Mouse (Mus musculus) left cerebral cortex, postnatal 36 days (tissue): Measurements from ENCODE around the gene Tctn3. TPM values are rescaled to one million over a fixed set of nuclear protein-coding genes. Genes with fewer than 3 reads are reported as not detected.
"Not testable (repeated sequence)": the region's sequence is repeated elsewhere in the genome, so short reads cannot be mapped to it uniquely, and the experiment has no call there.

ENCODE experiments used
- DNase-seq, 2 experiments: peaks; one replicate each; pipeline ENCODE4 v3.0.0; 2021 to 2022; ENCODE audit warnings: low spot score in 2 of 2, mixed read lengths in 1 of 2
- intact Hi-C: fragments of 180-260 bp; cut with DNase I; formaldehyde crosslinking; loops from one replicate; pipeline ENCODE4 v1.15.1; 2025
- total RNA-seq, 2 experiments: library from RNA; stranded (reverse); gene quantifications; 2 replicates each; pipeline ENCODE4 v1.2.3; 2021

Gene Tctn3
- total RNA-seq, 2 experiments from 2014 or later = 17.2 to 25.0 TPM

DNA sequence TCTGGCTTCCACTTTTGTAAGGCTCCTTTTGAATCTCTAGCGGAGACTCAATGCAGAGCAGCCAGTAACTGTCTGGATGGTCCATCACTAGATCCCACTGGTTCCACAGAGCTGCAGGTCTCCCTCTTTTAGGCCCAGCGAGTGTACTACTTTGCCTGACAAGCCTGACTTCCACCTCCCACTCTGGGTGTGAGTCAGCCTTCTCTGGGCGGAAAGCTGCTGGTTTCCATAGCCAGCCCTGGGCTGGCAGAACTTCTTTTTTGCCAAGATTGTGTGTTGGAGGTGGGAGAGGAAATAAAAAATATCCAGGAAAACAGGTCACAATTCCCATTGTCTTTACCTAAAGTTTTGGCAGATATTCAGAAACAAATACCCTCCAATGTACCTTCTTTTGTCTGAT lies 18.1 kb upstream of the Tctn3 start:
- DNase-seq = peak; percentile 63 to 64
- intact Hi-C loops = loop anchor here (2.0 kb wide), 1 partner anchor 73 kb away; no protein-coding TSS in a partner anchor

DNA sequence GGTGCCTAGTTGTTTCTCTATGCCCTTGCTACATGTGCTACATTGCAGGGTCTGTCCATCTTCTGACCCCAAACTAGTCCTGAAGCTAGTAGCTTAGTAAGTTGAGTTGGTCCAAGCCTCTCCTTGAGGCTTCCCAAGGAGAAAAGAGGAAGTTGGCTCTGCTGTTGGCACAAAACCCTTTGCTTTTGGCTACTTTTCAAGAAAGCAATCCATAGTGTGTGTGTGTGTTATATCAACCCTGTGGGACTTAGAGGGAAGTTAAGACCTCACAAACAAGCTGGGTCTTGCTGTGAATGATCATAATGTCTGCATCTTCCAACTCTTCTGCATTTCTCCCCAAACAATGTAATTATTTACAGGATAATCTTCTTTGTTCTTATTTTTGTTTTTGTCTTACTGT lies 16.9 kb upstream of the Tctn3 start:
- no peak for DNase-seq
- intact Hi-C loops = no loop called here

DNA sequence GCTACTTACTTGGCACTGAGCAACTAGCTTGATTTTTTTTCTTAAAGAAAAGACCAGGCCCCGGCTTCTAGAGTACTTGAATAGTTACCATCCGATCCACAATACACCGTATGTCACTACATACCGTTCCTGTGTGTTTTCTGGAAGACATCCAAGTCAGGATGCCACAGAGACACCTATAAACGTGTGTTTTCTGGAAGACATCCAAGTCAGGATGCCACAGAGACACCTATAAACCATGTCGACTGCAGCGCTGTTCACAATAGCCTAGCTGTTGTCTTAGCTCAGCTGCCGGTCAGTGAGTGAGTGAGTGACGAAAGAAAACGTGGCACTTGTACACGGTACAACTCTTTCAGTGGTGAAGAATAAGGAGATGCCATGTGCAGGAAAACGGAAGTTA lies 13.9 kb upstream of the Tctn3 start:
- DNase-seq = no peak
- intact Hi-C loops = no loop called here

DNA sequence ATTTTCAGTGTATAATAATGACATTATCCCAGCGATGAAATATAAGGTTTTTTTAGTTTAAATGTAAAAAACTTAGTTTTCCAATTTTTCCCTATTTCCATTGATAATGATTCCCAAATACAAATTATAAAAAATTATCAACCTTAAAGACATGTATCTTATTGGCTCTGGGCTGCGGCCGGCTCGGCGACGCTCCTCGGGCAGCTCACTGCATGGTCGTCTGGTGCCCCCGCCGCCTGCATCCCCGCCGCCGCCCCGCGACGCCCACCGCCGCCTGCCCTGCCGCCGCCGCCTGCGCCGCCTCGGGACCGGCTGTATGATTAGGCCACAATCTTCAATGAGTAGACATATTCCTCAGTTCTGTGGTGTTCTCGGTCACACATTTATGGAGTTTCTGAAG lies 9.6 kb upstream of the Tctn3 start:
- DNase-seq, intact Hi-C loops: not testable (repeated sequence)

DNA sequence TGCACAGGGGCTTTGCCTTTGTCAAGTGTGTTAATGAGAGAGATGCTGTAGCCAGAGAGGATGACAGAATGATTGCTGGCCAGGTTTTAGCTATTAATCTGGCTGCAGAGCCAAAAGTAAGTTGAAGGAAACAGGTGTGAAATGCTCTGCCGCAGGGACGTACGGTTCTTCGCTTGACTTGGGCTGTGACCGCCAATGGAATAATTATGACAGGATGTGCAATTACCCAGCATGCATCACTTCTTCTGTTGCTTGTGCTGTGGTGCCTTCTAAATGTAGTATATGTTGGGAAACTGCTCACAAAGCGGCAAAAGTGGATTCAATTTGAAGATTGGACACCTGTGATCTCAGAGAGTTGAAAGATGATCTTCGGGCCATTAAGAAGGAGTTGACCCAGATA lies 4.0 kb upstream of the Tctn3 start:
- DNase-seq = no peak
- intact Hi-C loops = no loop called here

DNA sequence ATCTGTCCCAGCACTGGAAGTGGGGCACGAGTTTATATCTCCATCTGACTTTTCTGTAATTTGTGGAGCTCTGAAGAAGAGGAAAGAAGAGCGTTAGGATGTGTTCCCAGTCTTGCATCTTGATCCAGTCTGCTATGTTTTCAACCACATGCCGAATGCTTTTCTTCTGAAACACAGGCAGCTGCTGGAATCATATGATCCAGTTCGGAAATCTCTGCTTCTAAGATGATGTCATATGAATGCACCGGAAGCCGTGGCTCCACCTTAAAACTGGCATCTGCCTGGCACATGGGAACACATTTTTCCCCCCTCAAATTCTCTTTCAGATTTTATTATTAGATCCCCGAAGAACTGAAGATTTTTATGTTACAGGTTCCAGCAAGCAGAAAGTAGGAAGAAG lies 2.8 kb upstream of the Tctn3 start:
- intact Hi-C loops = loop anchor here (5.0 kb wide), 1 partner anchor 217 kb away; the partner anchor contains the start of gene Ccnj
- no peak for DNase-seq

DNA sequence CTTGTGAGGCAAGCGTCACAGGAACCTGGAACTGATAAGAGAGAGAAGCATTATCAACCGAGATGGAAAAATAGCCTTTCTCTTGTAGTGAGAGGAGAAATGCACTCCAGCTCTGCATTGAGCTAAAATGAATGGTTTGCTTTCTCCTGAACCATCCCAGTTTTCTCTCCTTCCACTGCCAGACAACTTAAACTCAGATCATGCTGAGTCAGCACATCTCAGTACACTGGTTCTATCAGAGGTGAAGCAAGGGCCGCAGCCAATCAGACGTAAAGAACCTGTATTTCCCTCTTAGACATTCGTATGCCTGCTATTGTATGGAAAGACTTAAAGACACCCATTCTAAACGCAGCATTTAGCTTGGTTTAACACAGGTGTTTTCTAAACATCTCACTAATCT lies 4.4 kb downstream of the Tctn3 start:
- intact Hi-C loops = no loop called here
- no peak for DNase-seq

DNA sequence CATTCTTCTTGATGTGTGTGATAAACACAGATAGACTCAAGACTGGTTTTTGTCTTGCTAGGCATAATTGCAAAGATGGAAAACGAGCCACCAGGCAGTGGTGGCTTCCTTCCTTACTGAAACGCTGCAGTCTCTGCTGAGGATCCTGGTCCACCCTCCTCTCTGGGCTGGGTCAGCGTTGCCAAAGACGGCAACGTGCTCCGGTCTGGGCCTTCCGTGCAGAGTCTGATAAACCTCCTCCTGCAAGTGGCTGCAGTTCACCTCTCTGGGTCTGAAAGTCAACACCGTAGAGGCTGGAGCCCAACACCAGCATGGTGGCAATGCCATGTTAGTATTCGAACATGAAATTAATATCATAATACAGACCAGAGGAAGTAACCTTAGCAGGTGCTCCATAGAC lies 6.8 kb downstream of the Tctn3 start:
- intact Hi-C loops = no loop called here
- DNase-seq = no peak

DNA sequence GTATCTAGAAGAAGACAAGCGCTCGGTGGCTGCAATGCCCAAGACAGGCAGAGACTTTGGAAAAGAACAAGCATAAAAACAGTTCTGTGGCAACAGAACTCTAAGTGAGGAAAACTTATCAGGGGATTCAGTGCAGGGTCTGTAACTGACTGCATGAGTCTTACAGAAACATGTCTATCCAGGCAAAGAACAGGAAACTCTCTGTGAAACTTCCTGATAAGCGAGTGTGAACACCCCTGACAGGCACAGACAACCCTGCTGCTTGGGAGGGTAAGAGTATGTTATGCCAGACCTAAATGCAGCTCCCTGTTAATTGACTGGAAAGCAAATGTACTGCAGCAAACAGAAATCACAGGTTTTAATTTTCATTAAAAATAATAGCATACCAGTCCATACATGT lies 10.2 kb downstream of the Tctn3 start:
- no peak for DNase-seq
- intact Hi-C loops = no loop called here

DNA sequence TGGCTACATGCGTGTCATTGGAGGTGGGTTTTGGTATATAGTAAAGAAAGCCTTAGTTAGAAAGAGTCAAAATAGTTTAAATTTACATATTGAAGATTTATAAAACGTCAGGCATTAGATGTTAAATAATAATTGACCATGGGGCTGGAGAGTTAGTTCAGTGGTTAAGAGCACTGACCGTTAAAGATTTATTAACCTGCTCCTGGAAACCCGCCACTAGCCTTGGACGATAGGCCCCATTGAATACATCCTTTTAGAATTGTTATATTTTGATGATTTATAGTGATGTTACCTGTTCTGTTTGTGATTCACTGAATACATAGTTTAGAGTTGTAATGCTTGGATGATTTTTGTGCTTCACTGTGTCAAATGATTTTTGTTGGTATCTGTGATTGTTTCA lies 11.2 kb downstream of the Tctn3 start:
- intact Hi-C loops, DNase-seq: not testable (repeated sequence)

DNA sequence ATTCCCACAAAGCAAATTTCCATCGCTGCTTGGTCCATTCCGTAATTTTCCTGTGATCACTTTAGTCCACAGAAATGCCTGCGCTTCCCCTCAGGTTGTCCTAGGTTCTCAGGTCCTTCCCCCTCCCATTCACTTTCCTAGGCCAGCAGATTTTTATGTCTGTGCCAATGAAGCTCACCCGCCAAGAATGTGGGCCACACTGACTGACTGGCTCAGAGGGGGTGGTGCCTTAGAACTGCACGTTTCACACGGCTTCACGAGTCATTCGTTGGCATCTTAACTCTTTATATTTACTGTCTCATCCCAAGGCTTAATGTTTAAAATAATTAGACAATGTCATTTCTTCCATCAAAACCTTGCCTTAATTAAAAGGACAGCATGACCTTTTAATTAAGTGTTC lies 16.2 kb downstream of the Tctn3 start:
- DNase-seq = no peak
- intact Hi-C loops = no loop called here

DNA sequence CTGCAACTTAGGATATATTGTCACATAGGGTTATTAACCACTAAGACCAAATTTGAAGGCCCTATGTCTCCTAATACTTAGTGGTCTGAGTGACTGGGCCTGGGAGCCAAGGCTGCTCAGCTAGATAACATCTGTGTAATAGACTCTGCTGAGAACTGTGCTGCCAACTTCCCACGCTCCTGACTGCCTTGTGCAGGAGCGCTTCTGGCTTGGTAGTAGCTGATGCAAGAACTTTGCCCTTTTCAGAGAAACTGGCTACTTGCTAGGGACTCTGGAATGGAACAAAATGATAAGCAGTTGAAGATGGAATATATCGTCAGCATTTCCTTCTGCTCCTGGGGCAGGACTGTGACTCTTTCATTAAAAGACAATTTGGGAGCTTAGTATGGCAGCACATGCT lies 16.8 kb downstream of the Tctn3 start:
- intact Hi-C loops = no loop called here
- no peak for DNase-seq

DNA sequence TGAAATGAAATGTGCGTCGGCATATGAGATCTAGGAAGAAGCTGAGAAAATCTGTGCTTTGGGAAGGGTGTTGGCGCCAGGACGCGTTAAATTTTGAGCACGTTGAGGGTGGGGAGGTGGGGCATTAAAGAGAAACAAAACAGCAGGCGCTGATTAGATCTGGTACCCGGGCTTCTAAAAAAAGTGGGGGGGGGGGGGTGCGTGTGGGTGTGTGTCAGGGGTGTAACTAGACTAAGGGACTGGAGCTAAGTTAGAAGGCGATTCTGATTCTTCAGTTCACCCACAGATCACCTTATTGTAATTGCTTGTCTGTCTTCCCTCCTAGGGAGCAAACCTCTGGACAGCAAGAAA lies 22.5 kb downstream of the Tctn3 start:
- intact Hi-C loops = no loop called here
- no peak for DNase-seq

DNA sequence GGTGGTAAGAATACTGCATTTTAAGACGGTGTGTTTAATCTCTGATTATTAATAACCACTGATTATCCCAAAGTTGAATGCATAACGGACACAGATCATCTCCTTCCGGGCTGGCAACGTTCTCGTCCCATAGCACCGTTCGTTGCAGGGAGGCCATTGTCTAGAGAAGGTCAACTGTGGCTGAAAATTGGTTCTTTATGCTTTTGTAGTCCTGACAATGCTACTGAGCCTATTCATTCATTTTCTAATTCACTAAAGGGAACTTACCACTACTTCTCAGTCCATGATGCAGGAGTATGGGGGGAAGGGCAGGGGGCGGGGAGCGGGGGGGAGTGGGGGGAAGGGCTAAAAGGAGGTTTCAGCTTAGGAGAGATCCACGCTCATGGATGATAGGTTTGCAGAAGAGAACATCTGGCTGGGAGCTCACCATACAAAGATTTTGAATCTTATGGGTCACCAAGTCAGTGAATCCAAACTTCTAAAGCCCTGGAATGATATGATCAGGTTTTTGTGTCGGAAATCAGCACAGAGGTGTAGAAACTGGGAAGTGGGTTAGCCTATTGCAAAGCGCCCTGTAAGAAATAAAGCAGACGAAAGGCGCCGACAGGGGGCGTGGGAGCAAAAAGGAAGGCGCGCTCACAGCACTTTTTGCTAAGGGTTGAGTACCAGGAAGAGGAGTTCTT lies 23.0 kb downstream of the Tctn3 start:
- intact Hi-C loops = no loop called here
- DNase-seq = peak; percentile 82 to 84

DNA sequence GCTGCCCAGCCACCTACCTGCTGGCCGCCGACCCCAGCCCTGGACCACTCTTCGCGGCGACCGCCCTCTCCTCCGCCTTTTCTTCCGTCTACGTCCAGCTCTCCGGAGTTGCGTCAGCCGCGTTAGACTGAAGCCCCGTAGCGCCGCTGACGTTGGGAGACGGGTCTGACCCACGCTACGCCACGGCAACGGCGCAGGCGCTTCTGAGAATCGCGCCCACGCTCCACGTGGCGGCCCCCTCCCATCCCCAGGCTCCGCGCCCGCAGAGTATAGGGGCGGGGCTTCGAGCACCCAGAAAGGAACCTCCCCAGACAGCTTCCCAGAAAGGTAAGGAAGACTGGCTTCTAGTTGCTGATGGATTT lies 23.8 kb downstream of the Tctn3 start, which contains the start of gene Aldh18a1:
TSS of gene Aldh18a1 (minus strand) at position 171 of the 362 bp plus-strand sequence.
- peak; percentile 94 to 95 for DNase-seq
- intact Hi-C loops = no loop called here

DNA sequence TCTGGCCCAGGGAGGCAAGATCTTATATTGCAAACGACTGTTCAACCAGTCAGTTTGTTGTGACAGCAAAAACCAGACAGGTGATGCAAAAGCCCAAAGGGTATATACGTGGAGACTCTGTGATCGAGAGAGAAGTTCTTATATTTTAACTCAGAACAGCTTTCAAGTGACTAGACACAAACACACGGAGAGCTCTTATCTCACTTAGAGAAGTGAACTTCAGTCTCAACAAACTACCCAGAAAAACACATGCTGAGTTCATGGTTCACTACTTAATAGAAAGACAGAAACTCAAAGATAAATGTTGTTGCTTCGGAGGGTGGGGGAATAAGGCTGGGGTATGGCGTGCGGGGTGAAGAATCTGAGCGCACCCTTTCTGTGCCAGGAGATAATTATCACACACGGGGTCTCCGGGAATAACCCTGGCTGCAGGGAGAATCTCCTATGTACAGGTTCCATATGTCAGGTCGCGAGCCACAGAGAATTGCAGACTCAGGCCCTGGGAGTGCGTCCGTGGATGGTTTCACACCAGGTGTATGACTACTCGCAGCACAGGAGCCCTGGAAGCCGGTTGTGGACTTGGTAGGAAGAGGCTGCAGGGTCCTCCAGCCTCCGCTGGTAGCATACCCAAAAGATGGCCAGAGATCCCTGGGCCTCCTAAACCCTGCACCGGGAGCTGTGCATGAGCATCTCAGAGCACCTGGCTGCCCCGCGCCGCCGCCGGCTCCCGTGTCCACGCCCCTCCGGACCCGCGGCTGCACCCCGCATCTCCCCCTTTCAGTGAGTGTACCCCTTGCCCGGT lies 24.3 kb downstream of the Tctn3 start:
- no peak for DNase-seq
- intact Hi-C loops = no loop called here

DNA sequence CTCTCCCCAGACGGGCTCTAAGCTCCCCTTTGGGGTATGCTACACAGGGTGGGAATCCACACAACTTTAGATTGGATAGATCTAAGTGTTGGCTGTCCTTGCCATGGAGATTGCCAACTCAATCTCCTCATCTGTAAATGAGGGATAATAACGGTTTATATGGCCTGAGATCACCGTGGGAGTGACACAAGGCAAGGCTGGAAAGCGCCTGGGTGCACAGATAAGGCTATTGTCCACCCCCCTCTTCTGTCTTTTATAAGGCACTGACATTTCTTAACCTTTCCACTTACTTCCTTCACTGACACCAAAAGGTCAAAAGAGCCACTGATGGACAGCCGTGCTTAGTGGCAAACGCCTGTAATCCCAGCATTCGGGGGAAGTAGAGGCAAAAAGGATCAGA lies 25.1 kb downstream of the Tctn3 start:
- DNase-seq = no peak
- intact Hi-C loops = no loop called here

DNA sequence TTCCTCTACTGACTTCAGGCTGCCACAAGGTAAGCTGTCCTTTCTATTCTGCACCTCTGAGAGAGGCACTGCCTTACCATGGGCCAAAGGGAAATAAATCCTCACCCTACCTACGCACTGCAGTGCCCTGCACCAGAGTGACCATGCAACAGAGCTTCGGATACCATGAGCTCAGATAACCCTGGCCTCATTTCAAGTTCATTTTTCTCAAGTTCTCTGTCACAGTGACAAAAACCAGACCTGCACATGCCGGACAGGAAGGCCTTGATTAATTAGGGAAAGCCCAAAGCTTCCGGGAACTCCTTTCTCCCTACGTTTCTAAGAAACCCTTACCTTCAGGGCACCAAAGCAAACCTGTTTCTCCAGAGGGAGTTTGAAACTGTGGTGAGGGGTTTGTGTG lies 30.4 kb downstream of the Tctn3 start:
- intact Hi-C loops = no loop called here

DNA sequence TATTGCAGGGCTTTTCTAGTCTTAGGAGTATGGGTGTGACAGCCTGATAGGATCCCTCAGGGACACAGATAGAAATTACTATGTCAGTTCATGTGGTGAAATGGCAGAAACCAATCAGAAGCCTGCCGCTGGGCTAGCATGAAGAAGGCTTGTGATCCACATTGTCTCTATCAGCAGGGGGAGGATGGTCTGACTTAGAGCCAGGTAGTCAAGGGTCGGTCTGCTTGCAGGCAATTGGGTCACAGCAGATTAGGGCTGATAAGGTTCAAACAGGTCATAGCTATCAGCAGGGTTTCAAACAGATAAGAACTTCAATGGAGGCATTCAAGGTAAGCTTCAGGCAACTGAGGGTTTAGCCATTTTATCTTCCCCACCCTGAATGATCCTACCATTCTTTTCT lies 31.1 kb downstream of the Tctn3 start:
- DNase-seq = no peak
- intact Hi-C loops = no loop called here

More for the DNA sequence above, 30.4 kb downstream of the Tctn3 start:
- DNase-seq = no peak

DNA sequence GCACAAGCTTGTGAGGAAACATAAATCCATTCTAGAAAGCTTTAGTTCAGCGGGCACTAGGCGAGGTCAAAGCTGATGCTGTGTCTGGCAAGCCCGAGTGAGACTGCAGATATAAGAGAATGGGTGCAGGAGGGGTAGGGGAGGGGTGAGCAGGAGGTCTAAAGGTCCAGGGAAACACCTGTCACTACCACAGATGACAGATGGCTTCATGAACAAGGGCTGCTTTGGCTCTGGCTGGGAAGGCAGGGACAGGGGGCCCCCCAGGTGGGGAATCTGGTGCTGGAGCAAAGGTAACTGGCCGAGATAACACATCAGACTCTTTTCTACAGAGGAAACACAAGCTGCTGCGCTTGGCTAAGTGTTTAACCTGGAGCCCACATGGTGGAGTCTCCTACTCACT lies 36.6 kb downstream of the Tctn3 start:
- no peak for DNase-seq
- intact Hi-C loops = no loop called here

DNA sequence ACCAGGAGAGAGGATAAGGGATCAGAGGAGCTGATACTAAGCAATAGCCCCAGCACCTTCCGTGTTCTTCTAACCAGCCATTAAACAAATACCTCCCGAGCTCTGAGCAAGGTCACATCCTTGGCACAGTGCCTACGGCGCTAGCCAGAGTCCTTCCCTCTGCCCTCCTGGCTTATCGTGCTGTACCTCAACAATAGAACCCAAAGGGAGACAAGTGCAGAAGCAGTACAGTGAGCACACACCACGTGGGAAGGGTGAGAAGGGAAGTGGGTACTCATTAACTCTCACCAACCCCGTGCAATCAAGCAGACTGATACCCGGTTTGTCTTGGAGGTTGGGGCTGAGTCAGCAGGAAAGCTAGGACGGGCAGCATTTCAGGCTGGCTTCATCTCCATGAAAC lies 41.3 kb downstream of the Tctn3 start:
- intact Hi-C loops = no loop called here
- no peak for DNase-seq
